Mouse (Mus musculus): ENCODE measurements around the gene Stx8. TPM values are rescaled to one million over a fixed set of nuclear protein-coding genes. Genes with fewer than 3 reads are reported as not detected.
A peak's percentile ranks its signal among the peaks of the same experiment; 100 is the strongest.

Gene Stx8
- polyA plus RNA-seq, 1 experiment, result 34.7 TPM

GRCm38 (mm10) chr11:67972606-67973005 is 6.6 kb downstream of the Stx8 start:
- H3K4me1 ChIP-seq (ENCODE audit: control insufficient read depth, insufficient read depth, low read length), result 0 out of 2 replicates have a peak, but pooled peaks cover 1% of the 10 kb centered on the region
- H3K27ac ChIP-seq (ENCODE audit: insufficient read depth, low read length), result no peak overlapping the region
- H3K4me3 ChIP-seq (ENCODE audit: insufficient read depth, low read length), result no peak overlapping the region
- TF ChIP-seq CTCF (IDR thresholded peaks at IDR 0.05; ENCODE audit: extremely low read depth, insufficient read depth, low read length) (no peak), POLR2A (IDR thresholded peaks at IDR 0.05; ENCODE audit: extremely low read depth, insufficient read depth, low read length) (no peak)

- H3K4me1 ChIP-seq (ENCODE audit: control insufficient read depth, insufficient read depth, low read length), result no peaks in the 10 kb centered on the region
- H3K27ac ChIP-seq (ENCODE audit: insufficient read depth, low read length), result no peak overlapping the region
- no peak overlapping the region for H3K4me3 ChIP-seq (ENCODE audit: insufficient read depth, low read length)
- TF ChIP-seq POLR2A (IDR thresholded peaks at IDR 0.05; ENCODE audit: extremely low read depth, insufficient read depth, low read length), result no peak
- no peak for TF ChIP-seq CTCF (IDR thresholded peaks at IDR 0.05; ENCODE audit: extremely low read depth, insufficient read depth, low read length)
Observed at GRCm38 (mm10) chr11:67973225-67973624, 7.2 kb downstream of the Stx8 start.

GRCm38 (mm10) chr11:67975252-67975651 is 9.3 kb downstream of the Stx8 start:
- Histone ChIP-seq H3K4me3 (ENCODE audit: insufficient read depth, low read length) (no peak overlapping the region), H3K4me1 (ENCODE audit: control insufficient read depth, insufficient read depth, low read length) (no peaks in the 10 kb centered on the region), H3K27ac (ENCODE audit: insufficient read depth, low read length) (no peak overlapping the region)
- no peak for TF ChIP-seq POLR2A (IDR thresholded peaks at IDR 0.05; ENCODE audit: extremely low read depth, insufficient read depth, low read length)
- TF ChIP-seq CTCF (IDR thresholded peaks at IDR 0.05; ENCODE audit: extremely low read depth, insufficient read depth, low read length), result peak; percentile 19; the same call in 1 of the 2 replicates

- TF ChIP-seq CTCF (IDR thresholded peaks at IDR 0.05; ENCODE audit: extremely low read depth, insufficient read depth, low read length), result no peak
- no peak for TF ChIP-seq POLR2A (IDR thresholded peaks at IDR 0.05; ENCODE audit: extremely low read depth, insufficient read depth, low read length)
- H3K4me3 ChIP-seq (ENCODE audit: insufficient read depth, low read length), result no peak overlapping the region
- no peak overlapping the region for H3K27ac ChIP-seq (ENCODE audit: insufficient read depth, low read length)
- H3K4me1 ChIP-seq (ENCODE audit: control insufficient read depth, insufficient read depth, low read length), result 0 out of 2 replicates have a peak, but pooled peaks cover 3% of the 10 kb centered on the region
Observed at GRCm38 (mm10) chr11:67983564-67983963, 17.6 kb downstream of the Stx8 start.

- Histone ChIP-seq H3K4me1 (ENCODE audit: control insufficient read depth, insufficient read depth, low read length) (peaks cover 7% of the 10 kb centered on the region), H3K27ac (ENCODE audit: insufficient read depth, low read length) (no peak overlapping the region), H3K4me3 (ENCODE audit: insufficient read depth, low read length) (no peak overlapping the region)
- TF ChIP-seq CTCF (IDR thresholded peaks at IDR 0.05; ENCODE audit: extremely low read depth, insufficient read depth, low read length) (no peak), POLR2A (IDR thresholded peaks at IDR 0.05; ENCODE audit: extremely low read depth, insufficient read depth, low read length) (no peak)
Observed at GRCm38 (mm10) chr11:67991240-67991639, 25.2 kb downstream of the Stx8 start.

- Histone ChIP-seq H3K27ac (ENCODE audit: insufficient read depth, low read length) (no peak overlapping the region), H3K4me3 (ENCODE audit: insufficient read depth, low read length) (no peak overlapping the region), H3K4me1 (ENCODE audit: control insufficient read depth, insufficient read depth, low read length) (peaks cover 8% of the 10 kb centered on the region; the same call in 1 of the 2 replicates)
- no peak for TF ChIP-seq CTCF (IDR thresholded peaks at IDR 0.05; ENCODE audit: extremely low read depth, insufficient read depth, low read length)
- no peak for TF ChIP-seq POLR2A (IDR thresholded peaks at IDR 0.05; ENCODE audit: extremely low read depth, insufficient read depth, low read length)
Observed at GRCm38 (mm10) chr11:67995965-67996364, 30.0 kb downstream of the Stx8 start.

GRCm38 (mm10) chr11:67998905-67999304 is 32.9 kb downstream of the Stx8 start:
- Histone ChIP-seq H3K4me3 (ENCODE audit: insufficient read depth, low read length) (no peak overlapping the region), H3K27ac (ENCODE audit: insufficient read depth, low read length) (no peak overlapping the region), H3K4me1 (ENCODE audit: control insufficient read depth, insufficient read depth, low read length) (peaks cover 7% of the 10 kb centered on the region; the same call in 1 of the 2 replicates)
- TF ChIP-seq CTCF (IDR thresholded peaks at IDR 0.05; ENCODE audit: extremely low read depth, insufficient read depth, low read length) (no peak), POLR2A (IDR thresholded peaks at IDR 0.05; ENCODE audit: extremely low read depth, insufficient read depth, low read length) (no peak)

- Histone ChIP-seq H3K4me1 (ENCODE audit: control insufficient read depth, insufficient read depth, low read length) (peaks cover 7% of the 10 kb centered on the region; the same call in 1 of the 2 replicates), H3K4me3 (ENCODE audit: insufficient read depth, low read length) (no peak overlapping the region), H3K27ac (ENCODE audit: insufficient read depth, low read length) (no peak overlapping the region)
- TF ChIP-seq POLR2A (IDR thresholded peaks at IDR 0.05; ENCODE audit: extremely low read depth, insufficient read depth, low read length), result no peak
- TF ChIP-seq CTCF (IDR thresholded peaks at IDR 0.05; ENCODE audit: extremely low read depth, insufficient read depth, low read length), result 0 out of 2 replicates have a peak, but pooled peaks have one; percentile 7
Observed at GRCm38 (mm10) chr11:67999629-68000028, 33.6 kb downstream of the Stx8 start.

GRCm38 (mm10) chr11:68004191-68004590 is 38.2 kb downstream of the Stx8 start:
- peaks cover 3% of the 10 kb centered on the region; the same call in 1 of the 2 replicates for H3K4me1 ChIP-seq (ENCODE audit: control insufficient read depth, insufficient read depth, low read length)
- no peak overlapping the region for H3K27ac ChIP-seq (ENCODE audit: insufficient read depth, low read length)
- TF ChIP-seq POLR2A (IDR thresholded peaks at IDR 0.05; ENCODE audit: extremely low read depth, insufficient read depth, low read length), result no peak
- peak; percentile 95 for TF ChIP-seq CTCF (IDR thresholded peaks at IDR 0.05; ENCODE audit: extremely low read depth, insufficient read depth, low read length)
- no peak overlapping the region for H3K4me3 ChIP-seq (ENCODE audit: insufficient read depth, low read length)

GRCm38 (mm10) chr11:68006216-68006789 is 40.3 kb downstream of the Stx8 start:
- no peak overlapping the region for H3K4me3 ChIP-seq (ENCODE audit: insufficient read depth, low read length)
- no peaks in the 10 kb centered on the region; the same call in 1 of the 2 replicates for H3K4me1 ChIP-seq (ENCODE audit: control insufficient read depth, insufficient read depth, low read length)
- TF ChIP-seq CTCF (IDR thresholded peaks at IDR 0.05; ENCODE audit: extremely low read depth, insufficient read depth, low read length) (no peak), POLR2A (IDR thresholded peaks at IDR 0.05; ENCODE audit: extremely low read depth, insufficient read depth, low read length) (no peak)
- no peak overlapping the region for H3K27ac ChIP-seq (ENCODE audit: insufficient read depth, low read length)
